Mouse (Mus musculus) thymus, postnatal 36 days (tissue): Measurements from ENCODE around the gene Optc.

Experiments
- DNase-seq, 2 experiments: peaks; one replicate each; pipeline ENCODE4 v3.0.0; 2022; ENCODE audit warnings: mixed read lengths in 2 of 2

Optc gene

DNA sequence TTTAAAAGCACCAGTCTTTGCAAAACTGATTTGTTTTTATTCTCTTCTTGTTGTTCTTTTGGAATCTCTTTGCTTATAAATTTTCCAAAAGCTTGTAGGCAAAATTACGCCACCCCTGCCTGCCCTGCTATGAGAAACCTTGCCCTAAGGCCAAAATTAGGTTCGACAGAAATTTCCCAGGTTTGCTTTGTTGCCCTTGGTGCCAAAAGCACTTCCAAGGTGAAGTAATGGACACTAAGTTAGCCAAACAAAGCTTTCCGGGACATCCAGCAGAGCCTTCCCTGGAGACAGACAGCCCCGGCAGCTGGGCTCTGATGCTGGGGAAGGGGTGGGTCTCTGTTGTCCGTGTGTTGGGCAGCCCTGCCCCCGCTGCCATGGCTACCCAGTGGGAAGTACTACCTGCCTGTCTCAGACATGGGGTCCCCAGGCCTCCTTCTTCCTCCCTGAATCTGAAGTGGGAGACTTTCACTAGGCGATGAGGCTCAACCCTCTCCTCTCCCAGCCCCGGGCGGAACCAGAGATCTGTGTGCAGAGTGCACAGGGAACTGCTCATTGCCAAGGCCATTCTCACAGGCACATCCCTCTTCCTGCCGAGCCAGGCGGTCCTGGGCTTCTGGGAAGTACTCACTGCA is 9.8 kb upstream of the Optc start:
- no peak for DNase-seq

GRCm38 (mm10) chr1:133915723-133916355 is 8.0 kb upstream of the Optc start:
- no peak for DNase-seq

DNA sequence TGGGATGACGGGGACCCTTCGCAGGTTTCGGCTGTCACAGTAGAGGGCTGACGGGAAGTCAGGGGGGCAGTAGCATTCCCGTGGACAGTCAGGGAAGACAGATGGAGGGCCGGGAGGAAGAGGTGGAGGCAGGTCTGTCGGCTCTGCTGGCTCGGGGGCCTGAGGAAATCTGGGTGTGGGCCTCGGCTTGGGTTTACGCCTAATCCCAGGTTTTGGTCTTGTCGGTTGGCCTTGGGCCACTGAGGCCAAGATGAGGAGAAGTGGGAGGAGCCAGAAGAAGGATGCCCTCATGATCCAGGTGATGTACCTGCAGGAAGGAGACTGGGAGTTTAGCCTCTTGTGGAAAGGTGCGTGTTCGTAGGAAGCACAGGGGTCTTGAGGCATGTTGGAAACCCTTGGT is 7.3 kb upstream of the Optc start:
- no peak for DNase-seq

GRCm38 (mm10) chr1:133913018-133913417 is 5.2 kb upstream of the Optc start:
- DNase-seq = no peak

GRCm38 (mm10) chr1:133911456-133911855 is 3.7 kb upstream of the Optc start:
- DNase-seq = peak; percentile 29 to 39

DNA sequence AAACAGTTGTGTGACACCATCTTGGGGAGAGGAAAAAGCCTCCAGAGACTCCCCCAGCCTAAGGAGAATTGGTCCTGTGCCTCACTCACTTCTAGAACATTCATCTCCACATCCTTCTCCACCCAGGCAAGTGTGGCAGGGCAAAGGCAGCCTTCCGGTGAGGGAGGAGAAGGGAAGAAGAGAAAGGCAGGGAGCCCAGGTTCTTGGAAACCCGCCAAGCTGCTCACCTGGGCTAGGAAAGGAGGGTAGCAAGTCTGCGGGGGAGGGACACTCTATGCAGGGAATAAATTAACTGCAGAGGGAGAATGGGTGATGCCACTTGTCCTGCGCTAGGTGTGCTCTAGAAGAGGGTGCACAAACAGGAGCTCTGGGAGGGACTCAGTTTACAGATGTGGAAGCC is 3.2 kb upstream of the Optc start:
- no peak for DNase-seq

- no peak for DNase-seq
Observed at GRCm38 (mm10) chr1:133910108-133910507, 2.3 kb upstream of the Optc start.

DNA sequence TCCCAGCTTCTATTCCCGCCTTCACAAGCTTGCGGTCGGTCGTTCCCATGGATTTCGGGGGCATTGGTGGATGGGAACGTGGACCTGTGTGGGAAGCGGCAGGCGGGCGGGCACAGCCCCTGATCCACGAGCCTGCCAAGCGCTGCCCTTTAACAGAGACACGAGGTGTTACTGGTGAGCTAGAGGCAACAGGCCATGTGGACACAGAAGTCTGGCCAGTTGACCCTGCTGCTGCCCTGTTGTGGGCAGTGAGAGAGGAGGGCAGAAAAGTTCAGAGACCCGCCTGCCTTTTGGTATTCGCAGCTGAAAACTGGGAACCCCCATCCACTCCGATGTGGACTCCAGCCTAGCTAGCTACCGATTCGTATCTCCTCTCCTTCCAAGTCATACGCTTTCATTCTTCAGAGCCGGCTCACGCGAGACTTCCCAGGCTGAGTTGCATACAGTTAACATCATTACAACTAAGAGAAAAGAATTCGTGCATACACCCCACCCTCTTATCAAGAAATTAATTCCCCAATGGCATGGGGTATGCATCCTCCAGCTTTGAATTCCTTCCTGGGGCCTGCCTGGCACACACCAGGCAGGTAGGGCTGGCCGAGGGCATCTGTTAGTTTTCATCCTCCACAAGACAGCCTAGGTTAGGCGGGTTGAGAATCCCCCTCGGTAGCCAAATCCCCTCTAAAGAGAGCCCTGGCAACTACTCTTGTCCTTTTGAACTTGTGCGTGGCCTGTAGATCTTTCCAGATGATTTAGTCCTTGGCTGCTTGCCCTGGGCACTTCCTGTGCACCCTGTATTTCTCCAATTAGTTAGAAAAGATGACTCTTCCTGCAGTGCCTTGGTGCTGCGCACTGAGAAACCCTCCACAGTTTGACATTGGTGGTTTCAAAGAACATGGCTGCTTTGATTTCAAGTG is 1.1 kb upstream of the Optc start:
- no peak for DNase-seq

- no peak for DNase-seq
Observed at GRCm38 (mm10) chr1:133906420-133906819, 1.4 kb downstream of the Optc start.

- no peak for DNase-seq
Observed at GRCm38 (mm10) chr1:133900825-133901224, 7.0 kb downstream of the Optc start.

DNA sequence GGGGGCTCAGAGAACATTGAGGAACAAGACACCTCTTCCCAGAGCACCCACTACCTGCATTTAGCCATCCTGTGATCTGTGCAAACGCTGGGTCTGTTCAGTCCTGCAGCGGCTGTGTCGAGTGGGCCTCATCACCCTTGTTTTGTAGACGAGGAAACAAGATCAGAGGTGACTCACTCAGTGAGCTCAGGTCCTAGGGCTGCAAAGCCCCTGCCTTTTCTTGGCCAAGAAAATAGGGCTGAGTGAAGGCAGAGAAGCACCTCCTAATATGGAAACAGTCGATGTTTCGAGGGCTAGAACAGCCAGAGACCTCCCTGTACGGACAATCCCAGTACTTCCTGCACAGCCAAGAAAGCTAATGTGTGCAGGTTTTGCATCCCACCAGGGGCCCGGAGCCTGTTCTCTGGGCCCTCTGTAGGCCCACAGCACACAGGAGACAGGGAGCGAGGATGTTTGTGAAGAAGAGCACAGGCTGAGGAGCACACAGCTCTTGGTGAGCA is 8.7 kb downstream of the Optc start:
- DNase-seq = no peak

- no peak for DNase-seq
Observed at GRCm38 (mm10) chr1:133897293-133897692, 10.5 kb downstream of the Optc start.

- DNase-seq = peak in 1 of 2 experiments; percentile 19
Observed at GRCm38 (mm10) chr1:133891489-133891888, 16.3 kb downstream of the Optc start.

DNA sequence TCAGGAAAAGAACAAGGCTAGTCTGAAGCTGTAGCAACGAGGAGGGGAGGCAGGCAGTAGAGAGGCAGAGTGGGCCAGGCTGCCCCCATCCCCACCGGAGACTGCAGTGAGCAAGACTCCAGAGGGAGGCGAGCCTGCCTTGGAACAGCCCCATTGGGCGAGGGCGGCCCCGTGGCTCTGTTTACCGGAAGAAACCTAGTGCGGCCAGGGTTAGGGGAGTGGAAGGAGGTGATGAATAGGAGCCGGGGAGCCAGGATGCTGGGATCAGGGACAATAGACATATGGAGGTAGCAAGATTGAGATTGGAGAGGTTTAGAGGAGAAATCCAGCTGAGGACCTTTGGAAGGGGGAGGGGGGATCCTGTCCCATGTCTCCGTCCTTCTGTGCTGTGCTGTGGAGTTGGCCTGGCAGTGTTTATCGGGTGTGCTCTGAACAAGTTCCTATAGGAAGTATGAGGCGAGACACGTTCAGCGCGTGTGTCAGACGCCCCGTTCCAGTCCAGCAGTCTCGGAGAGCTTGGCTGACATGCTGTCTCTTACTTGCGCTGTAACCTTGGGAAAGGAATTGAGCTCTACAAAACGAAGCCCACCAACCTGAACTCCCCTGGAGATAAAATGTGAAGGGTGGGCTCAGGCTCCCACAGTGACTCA is 17.7 kb downstream of the Optc start:
- DNase-seq = no peak

- DNase-seq = no peak
Observed at GRCm38 (mm10) chr1:133887538-133888250, 20.1 kb downstream of the Optc start.

DNA sequence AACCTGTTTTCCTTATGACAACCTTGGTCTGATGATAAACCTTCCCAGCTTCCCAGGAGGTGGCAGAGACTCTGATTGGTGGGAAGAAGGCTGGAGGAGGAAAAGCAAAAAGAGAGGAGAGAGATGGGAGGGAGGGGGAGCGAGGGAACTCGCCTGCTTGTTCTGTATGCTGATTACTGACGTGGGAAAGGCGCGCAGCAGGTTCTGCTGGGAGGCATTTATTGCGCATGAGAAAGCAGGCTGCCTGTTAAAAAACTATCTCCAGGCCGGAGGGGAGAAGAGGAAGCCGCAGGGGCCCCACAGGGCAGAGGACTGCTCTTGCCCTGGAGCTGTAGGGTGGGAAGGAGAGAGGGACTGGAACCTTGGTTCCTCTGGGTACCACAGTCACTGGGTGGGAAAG is 20.8 kb downstream of the Optc start:
- DNase-seq = no peak

DNA sequence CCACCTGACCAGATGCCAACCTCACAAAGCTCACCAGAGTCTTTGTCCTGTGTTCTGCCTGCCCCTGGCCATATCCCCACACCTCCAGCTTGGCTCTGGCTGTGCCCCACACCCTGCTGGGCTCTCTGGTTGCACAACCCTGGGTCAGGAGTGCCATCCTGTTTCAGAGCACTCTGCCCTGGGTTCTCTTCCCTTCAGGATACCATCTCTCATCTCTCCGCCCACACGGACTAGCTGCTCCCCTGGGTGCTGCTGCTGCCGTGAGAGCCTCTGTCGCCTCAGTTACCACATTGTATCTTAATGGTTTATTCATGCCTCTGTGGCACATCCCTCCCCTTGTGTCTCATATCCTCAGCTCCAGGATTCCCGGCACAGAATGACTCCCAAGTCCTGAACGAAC is 21.4 kb downstream of the Optc start:
- no peak for DNase-seq

DNA sequence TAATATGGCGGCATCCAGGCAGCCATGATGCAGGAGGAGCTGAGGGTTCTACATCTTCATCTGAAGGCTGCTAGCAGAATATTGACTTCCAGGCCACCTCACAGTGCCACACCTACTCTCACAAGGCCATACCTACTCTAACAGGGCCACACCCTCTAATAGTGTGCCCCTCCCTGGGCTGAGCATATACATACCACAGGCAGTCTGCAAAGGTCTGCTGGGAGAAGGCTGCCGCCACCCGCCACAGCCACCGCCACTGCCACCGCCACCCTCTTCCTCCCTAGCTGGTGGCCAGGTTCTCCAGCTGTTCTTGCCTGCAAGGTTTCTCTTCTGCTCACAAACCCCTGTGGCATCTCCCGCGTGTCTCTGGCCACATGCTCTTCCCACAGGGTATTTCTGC is 22.0 kb downstream of the Optc start:
- no peak for DNase-seq

- DNase-seq = no peak
Observed at GRCm38 (mm10) chr1:133884746-133885145, 23.1 kb downstream of the Optc start.

- no peak for DNase-seq
Observed at GRCm38 (mm10) chr1:133884090-133884489, 23.7 kb downstream of the Optc start.

- DNase-seq = no peak
Observed at GRCm38 (mm10) chr1:133882283-133883217, 25.2 kb downstream of the Optc start.
